Mouse (Mus musculus): ENCODE results near the gene Ctdspl.
A peak's percentile ranks its signal among the peaks of the same experiment; 100 is the strongest.

- TF ChIP-seq CTCF (conservative IDR thresholded peaks at IDR 0.05; ENCODE audit: low read length) (peak; percentile 58), POU5F1 (IDR thresholded peaks at IDR 0.05; ENCODE audit: borderline replicate concordance, low read length) (no peak), NANOG (IDR thresholded peaks at IDR 0.05; ENCODE audit: borderline replicate concordance, low read length) (no peak)
Observed at GRCm38 (mm10) chr9:118881281-118881945, 44.8 kb upstream of the Ctdspl start.

Data from E14TG2a.4 (cell line).